Mouse (Mus musculus) heart, postnatal 36 days (tissue): ENCODE results near the gene Mmp13. TPM values are rescaled to one million over a fixed set of nuclear protein-coding genes. Genes with fewer than 3 reads are reported as not detected.
"Not testable (repeated sequence)": the region's sequence is repeated elsewhere in the genome, so short reads cannot be mapped to it uniquely, and the experiment has no call there.

Source experiments
- DNase-seq, 2 experiments: peaks; one replicate each; pipeline ENCODE4 v3.0.0; 2021 to 2022
- intact Hi-C: fragments of 180-260 bp; cut with DNase I; formaldehyde crosslinking; loops from one replicate; pipeline ENCODE4 v1.15.1; 2025
- total RNA-seq, 2 experiments: library from RNA; stranded (reverse); gene quantifications; 2 replicates each; pipeline ENCODE4 v1.2.3; 2021

Mmp13 gene
- total RNA-seq = under 1 TPM; 0.22 to 0.57 TPM

- DNase-seq = no peak
- intact Hi-C loops = no loop called here
Measured at GRCm38 (mm10) chr9:7272214-7272613, at the start of gene Mmp13. TSS of gene Mmp13 (plus strand) at chr9:7272514.

DNA sequence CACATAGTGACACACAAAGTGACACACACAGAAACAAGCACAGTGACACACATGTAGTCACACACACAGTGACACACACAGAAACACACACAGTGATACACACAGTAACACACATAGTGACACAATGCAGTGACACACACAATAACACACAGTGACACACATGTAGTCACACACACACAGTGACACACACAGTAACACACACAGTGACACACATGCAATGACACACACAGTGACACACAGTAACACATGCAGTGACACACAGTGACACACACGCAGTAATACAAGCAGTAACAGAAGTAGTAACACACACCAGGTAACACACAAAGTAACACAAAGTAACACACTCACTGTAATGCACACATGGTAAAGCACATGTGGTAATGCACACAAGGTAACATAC is 33.7 kb upstream of the Mmp13 start:
- no peak for DNase-seq
- intact Hi-C loops = no loop called here

- intact Hi-C loops = no loop called here
- DNase-seq = no peak
Measured at GRCm38 (mm10) chr9:7239967-7240366, 32.3 kb upstream of the Mmp13 start.

DNA sequence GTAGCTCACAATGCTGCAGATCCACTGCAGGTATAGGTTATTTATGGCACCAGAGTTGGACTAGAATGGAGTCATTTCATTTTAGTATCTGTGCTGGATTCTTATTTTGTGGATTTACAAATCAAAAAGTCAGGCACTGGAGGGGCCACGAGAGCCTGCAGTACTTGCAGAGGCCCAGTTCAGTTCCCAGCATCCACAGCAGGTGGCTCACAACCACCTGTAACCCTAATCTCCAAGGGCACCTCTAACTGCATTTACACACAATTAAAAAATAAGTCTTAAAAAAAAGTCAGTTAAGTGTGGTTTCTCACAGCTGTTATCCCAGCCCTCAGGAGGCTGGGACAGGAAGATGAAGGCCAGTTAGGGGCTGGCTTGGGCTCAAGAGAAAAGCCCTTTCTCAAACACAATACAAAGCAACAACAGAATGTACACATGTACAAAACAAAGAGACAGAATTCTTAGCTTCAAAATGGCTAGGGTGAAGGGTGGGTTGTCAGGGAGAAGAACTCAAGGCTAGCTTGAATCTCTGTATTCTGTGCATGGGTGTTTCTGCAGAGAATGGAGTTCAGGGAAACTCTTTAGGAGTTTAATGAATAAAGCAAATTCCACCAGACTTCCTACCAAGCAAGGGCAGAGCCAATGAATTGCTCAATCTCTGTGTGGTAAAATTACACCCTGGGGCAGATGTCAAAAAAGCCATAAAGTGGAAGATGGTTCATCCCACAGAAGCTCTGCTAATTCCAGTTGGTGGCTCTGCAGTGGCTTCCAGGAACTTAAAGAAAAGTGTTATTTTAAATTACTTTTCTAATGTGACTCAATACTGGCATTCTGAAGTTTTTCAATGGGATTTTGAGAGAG is 19.3 kb upstream of the Mmp13 start:
- intact Hi-C loops = no loop called here
- no peak for DNase-seq

DNA sequence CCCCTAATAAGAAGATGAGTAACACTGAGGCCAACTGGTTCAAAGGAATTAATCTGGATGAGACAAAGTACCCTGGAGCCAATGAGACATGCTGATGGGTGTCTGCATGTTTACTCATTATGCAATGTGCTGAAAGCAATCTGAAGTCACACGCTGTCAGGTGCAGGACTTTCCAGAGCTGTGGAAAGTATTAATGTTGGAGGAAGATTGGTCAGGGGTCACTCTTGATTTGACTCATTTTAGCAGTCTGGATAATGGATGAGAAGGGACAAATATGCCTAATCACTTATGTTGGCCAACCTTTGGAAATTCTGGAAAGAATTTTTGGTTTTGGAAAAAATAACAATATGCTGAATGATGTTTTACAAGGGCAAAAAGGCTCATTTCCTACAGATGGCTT is 10.6 kb upstream of the Mmp13 start:
- intact Hi-C loops = no loop called here
- no peak for DNase-seq

GRCm38 (mm10) chr9:7270071-7270470 is 2.2 kb upstream of the Mmp13 start:
- intact Hi-C loops = no loop called here
- no peak for DNase-seq

DNA sequence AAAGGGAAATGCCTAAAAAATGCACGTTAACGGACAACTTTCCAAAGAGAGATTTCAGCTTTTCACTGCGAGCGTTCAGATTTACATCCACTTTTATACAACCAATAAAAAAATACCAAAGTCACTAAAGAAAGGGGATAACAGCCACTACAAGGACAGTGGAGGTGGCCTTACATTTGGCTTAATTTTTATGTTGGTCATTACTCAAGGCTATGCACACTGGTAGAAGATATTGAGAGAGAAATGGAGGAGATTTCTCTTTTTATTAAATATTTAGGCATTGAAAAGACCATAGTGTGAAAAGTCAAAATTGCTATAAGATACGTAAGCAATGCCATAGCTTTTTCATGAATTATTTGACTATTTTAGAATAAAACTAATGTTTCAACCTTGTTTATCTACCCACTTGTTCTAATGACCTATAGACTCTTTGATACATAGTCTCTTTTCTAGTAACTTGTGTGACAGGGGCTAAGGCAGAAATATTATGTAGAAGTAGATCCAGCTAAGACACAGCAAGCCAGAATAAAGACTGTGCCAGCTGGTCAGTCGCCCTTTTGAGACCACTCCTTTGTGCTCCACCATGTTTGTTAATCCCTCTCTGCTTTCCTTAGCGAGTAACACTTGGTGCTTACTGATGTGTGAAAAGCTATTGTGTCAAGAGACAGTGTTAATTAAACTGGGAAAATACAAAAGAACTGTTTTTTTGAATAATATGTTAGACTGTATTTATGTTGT is 10.4 kb downstream of the Mmp13 start:
- intact Hi-C loops = no loop called here
- no peak for DNase-seq

DNA sequence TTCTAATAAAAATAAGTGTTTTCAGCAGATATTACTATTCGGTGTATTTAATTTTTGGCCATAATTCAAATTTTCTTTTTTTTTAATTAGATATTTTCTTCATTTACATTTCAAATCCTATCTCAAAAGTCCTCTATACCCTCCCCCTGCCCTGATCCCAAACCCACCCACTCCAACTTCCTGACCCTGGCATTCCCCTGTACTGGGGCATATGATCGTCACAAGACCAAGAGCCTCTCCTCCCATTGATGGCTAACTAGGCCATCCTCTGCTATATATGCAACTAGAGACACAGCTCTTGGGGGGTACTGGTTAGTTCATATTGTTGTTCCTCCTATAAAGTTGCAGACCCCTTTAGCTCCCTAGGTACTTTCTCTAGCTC is 11.0 kb downstream of the Mmp13 start:
- DNase-seq, intact Hi-C loops: not testable (repeated sequence)

GRCm38 (mm10) chr9:7289501-7289900 is 17.2 kb downstream of the Mmp13 start:
- DNase-seq = no peak
- intact Hi-C loops = no loop called here

GRCm38 (mm10) chr9:7289901-7290300 is 17.6 kb downstream of the Mmp13 start:
- no peak for DNase-seq
- intact Hi-C loops = no loop called here

- intact Hi-C loops = no loop called here
- no peak for DNase-seq
Measured at GRCm38 (mm10) chr9:7292132-7292531, 19.8 kb downstream of the Mmp13 start.

DNA sequence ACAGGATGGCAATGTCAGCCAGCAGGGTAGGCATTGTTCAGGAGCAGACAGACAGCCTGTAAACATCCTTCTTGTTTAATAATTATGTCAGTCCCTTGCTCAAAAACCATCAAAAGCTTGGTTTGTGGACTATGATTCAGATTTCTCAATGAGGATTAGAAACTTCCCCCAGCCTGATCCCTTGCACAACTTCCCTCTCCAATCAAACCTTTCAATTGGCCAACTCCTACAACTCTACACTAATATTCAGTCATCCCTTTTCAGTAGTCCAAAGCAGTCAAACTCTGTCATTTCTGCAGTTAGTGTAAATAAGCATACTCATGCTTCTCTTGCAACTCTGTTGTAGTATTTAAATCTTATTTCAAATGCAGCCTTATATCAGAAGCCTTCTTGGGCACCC is 59.5 kb downstream of the Mmp13 start:
- intact Hi-C loops = no loop called here
- DNase-seq = no peak

Other genes starting within 250 kb of the Mmp13 start
- gene Dync2h1, start 88.1 kb upstream of the Mmp13 start, total RNA-seq = 1 to 10 TPM; 1.6 to 2.4 TPM
- 10 to 100 TPM; 62.1 to 63.8 TPM for gene Dcun1d5, start 88.0 kb upstream of the Mmp13 start, total RNA-seq
- gene Mmp12, start 71.9 kb downstream of the Mmp13 start, total RNA-seq = 1 to 10 TPM in 1 of 2 experiments, under 1 TPM in 1; 0.46 to 1.2 TPM
- gene Mmp1b, start 115.5 kb downstream of the Mmp13 start, total RNA-seq = not detected
- under 1 TPM; 0.27 to 0.28 TPM for gene Mmp3, start 173.3 kb downstream of the Mmp13 start, total RNA-seq
- not detected for gene Mmp10, start 229.8 kb downstream of the Mmp13 start, total RNA-seq